Comparison of ENCODE assay signal across 8 mouse cellular contexts in genomic region chr1:43299490-43300302, GRCm38 (mm10).
DNase-seq lines count a peak whose midpoint lies in the region; ATAC-seq and TF ChIP-seq lines count a peak whose summit lies in the region.

No protein-coding gene starts in this region.

- peaks cover 11% of the 10 kb centered on the region for H3K4me1 ChIP-seq in embryonic facial prominence, embryonic 13.5 days
- H3K4me1 ChIP-seq in limb, embryonic 13.5 days, result peaks cover 16% of the 10 kb centered on the region

- no peak for DNase-seq in gastrocnemius, adult 2 months
- no peak for DNase-seq in gastrocnemius, postnatal 25 days
- peak; percentile 19 to 48 for DNase-seq in spleen, postnatal 36 days (ENCODE audit: low spot score in 2 of 2)
- no peak for DNase-seq in spleen, postnatal 4 days (ENCODE audit: low spot score in 2 of 2)
- peak; percentile 44 for DNase-seq in skeletal muscle tissue, adult 2 months (ENCODE audit: low read depth, low spot score)
- DNase-seq in testis, postnatal 10 days (ENCODE audit: low spot score), result no peak

- no peak overlapping the region for H3K9ac ChIP-seq in embryonic facial prominence, embryonic 13.5 days
- H3K9ac ChIP-seq in limb, embryonic 13.5 days, result no peak overlapping the region

- 44% methylated on average over 7 of the region's 7 CpGs for WGBS in embryonic facial prominence, embryonic 13.5 days
- WGBS in limb, embryonic 13.5 days, result 51% methylated on average over 7 of the region's 7 CpGs

- no peak overlapping the region for H3K4me3 ChIP-seq in gastrocnemius, adult 2 months
- no peak overlapping the region for H3K4me3 ChIP-seq in embryonic facial prominence, embryonic 13.5 days
- H3K4me3 ChIP-seq in limb, embryonic 13.5 days, result no peak overlapping the region

- intact Hi-C loops in gastrocnemius, adult 2 months (cut with DNase I), result loop anchor here (1.0 to 5.0 kb wide), 5 partner anchors 128 to 439 kb away; no protein-coding TSS in a partner anchor

- ATAC-seq in embryonic facial prominence, embryonic 13.5 days (ENCODE audit: insufficient number of reproducible peaks, insufficient read depth, low FRiP score, low TSS enrichment, low read depth), result no peak
- ATAC-seq in limb, embryonic 13.5 days (ENCODE audit: low FRiP score, low read depth), result 0 out of 2 replicates have a peak, but pooled peaks have one; percentile 18

- 0 out of 2 replicates have a peak overlapping the region, but pooled peaks have one; percentile 20 for H3K4me2 ChIP-seq in embryonic facial prominence, embryonic 13.5 days
- no peak overlapping the region for H3K4me2 ChIP-seq in limb, embryonic 13.5 days (replicated peaks)

- H3K36me3 ChIP-seq in embryonic facial prominence, embryonic 13.5 days, result no peaks in the 10 kb centered on the region
- H3K36me3 ChIP-seq in limb, embryonic 13.5 days, result no peaks in the 10 kb centered on the region

- no peak overlapping the region for H3K27ac ChIP-seq in gastrocnemius, adult 2 months
- no peak overlapping the region for H3K27ac ChIP-seq in embryonic facial prominence, embryonic 13.5 days
- H3K27ac ChIP-seq in limb, embryonic 13.5 days, result no peak overlapping the region

- no peaks in the 10 kb centered on the region for H3K27me3 ChIP-seq in embryonic facial prominence, embryonic 13.5 days
- no peaks in the 10 kb centered on the region for H3K27me3 ChIP-seq in limb, embryonic 13.5 days

- peak; percentile 82 for TF ChIP-seq CTCF in gastrocnemius, adult 2 months (IDR thresholded peaks at IDR 0.05)

- no peaks in the 10 kb centered on the region for H3K9me3 ChIP-seq in embryonic facial prominence, embryonic 13.5 days
- H3K9me3 ChIP-seq in limb, embryonic 13.5 days, result no peaks in the 10 kb centered on the region

Comparison
In these comparisons a context has a peak if more than half of its experiments do, and no peak if none do; other contexts are left out.
1. DNase-seq: peak in spleen, postnatal 36 days (2 of 2) and skeletal muscle tissue, adult 2 months (single experiment); none in gastrocnemius, adult 2 months (single experiment), gastrocnemius, postnatal 25 days (single experiment), spleen, postnatal 4 days (0 of 2) and testis, postnatal 10 days (single experiment).